Mouse (Mus musculus) thymus, adult 2 months (tissue): ENCODE results near the gene Macrod2.

Source experiments
- CTCF ChIP-seq: fragments of 200-500 bp; IDR thresholded peaks from 2 replicates; pipeline ENCODE4 v1.5.1; 2012; ENCODE audit warnings: mild to moderate bottlenecking, control low read depth, low read length, moderate library complexity, borderline replicate concordance; ENCODE audit not compliant: control insufficient read depth, poor library complexity, insufficient read depth; ENCODE audit errors: extremely low read depth
- POLR2A ChIP-seq: fragments of 200-500 bp; IDR thresholded peaks from 2 replicates; pipeline ENCODE4 v1.6.1; 2012; ENCODE audit warnings: mild to moderate bottlenecking, low read length, control low read depth, moderate library complexity; ENCODE audit not compliant: control insufficient read depth, poor library complexity, insufficient read depth; ENCODE audit errors: extremely low read depth

- TF ChIP-seq CTCF = no peak
- TF ChIP-seq POLR2A = no peak
These were observed 1068.8 kb downstream of the Macrod2 start for GRCm38 (mm10) chr2:141463946-141464345.
